Mouse (Mus musculus): ENCODE data around the gene Kcnj9. TPM values are rescaled to one million over a fixed set of nuclear protein-coding genes. Genes with fewer than 3 reads are reported as not detected.

Gene Kcnj9
- polyA plus RNA-seq, 1 experiment: 6.9 TPM

- DNase-seq (ENCODE audit: low read depth): no peak
- TF ChIP-seq CTCF (IDR thresholded peaks at IDR 0.05; ENCODE audit: borderline replicate concordance, extremely low read depth, insufficient read depth, insufficient read length) (no peak), POLR2A (IDR thresholded peaks at IDR 0.05; ENCODE audit: borderline replicate concordance, extremely low read depth, insufficient read depth, insufficient read length, poor library complexity, severe bottlenecking) (no peak)
Observed at GRCm38 (mm10) chr1:172300247-172300646, 28.9 kb downstream of the Kcnj9 start.

GRCm38 (mm10) chr1:172299528-172299927 is 29.6 kb downstream of the Kcnj9 start:
- DNase-seq (ENCODE audit: low read depth): no peak
- TF ChIP-seq CTCF (IDR thresholded peaks at IDR 0.05; ENCODE audit: borderline replicate concordance, extremely low read depth, insufficient read depth, insufficient read length) (no peak), POLR2A (IDR thresholded peaks at IDR 0.05; ENCODE audit: borderline replicate concordance, extremely low read depth, insufficient read depth, insufficient read length, poor library complexity, severe bottlenecking) (no peak)

DNA sequence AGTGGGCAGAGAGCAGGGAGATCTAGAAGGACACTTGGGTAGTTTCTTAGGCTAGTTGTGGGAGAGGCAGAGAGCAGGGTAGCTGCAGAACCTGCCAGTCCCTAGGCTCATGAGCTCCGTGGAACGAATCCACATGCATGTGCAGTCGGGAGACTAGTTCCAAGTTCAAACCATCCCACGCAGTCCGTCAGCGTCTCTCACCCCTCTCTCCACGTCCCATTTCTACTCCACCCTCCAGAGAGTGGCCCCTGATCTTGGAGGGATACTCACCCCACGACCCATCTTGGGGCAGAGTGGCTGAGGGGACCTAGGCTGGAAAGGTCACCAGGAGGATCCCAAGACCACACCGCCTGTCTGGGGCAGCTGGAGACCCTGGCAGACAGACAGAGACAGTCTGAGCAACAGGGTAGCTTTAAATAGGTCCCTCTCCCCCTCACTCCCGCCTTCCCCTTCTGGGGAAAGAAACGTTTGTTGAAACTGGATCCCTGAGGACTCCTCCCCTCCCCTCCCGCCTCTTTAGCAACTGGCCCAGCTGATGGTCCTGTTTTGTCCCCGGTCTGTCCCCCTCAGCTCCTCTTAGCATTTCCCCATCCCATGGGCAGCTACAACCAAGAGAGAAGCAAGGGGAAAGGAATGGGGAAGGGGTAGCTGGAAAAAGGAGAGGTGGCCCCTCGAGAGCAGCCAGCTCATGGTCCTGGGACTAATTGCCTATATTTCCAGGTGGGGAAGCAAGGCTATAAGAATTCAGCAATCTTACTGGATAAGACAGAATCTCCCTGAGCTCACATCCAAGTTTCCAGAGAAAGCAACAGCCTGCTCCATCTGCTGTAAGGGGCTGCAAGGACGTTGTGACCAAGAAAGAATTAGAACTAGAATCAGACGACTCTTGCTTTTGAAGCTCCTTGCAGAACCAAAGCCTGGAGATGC is 31.2 kb downstream of the Kcnj9 start, which contains the start of gene Atp1a2:
Atp1a2 (minus strand) TSS at position 454 of the 927 bp plus-strand sequence.
- DNase-seq (ENCODE audit: low read depth): peak; percentile 85
- no peak for TF ChIP-seq CTCF (IDR thresholded peaks at IDR 0.05; ENCODE audit: borderline replicate concordance, extremely low read depth, insufficient read depth, insufficient read length)
- TF ChIP-seq POLR2A (IDR thresholded peaks at IDR 0.05; ENCODE audit: borderline replicate concordance, extremely low read depth, insufficient read depth, insufficient read length, poor library complexity, severe bottlenecking): peak; percentile 37; the same call in 1 of the 2 replicates

GRCm38 (mm10) chr1:172296816-172297510 is 32.2 kb downstream of the Kcnj9 start:
- no peak for TF ChIP-seq CTCF (IDR thresholded peaks at IDR 0.05; ENCODE audit: borderline replicate concordance, extremely low read depth, insufficient read depth, insufficient read length)
- no peak for TF ChIP-seq POLR2A (IDR thresholded peaks at IDR 0.05; ENCODE audit: borderline replicate concordance, extremely low read depth, insufficient read depth, insufficient read length, poor library complexity, severe bottlenecking)
- DNase-seq (ENCODE audit: low read depth): no peak

DNA sequence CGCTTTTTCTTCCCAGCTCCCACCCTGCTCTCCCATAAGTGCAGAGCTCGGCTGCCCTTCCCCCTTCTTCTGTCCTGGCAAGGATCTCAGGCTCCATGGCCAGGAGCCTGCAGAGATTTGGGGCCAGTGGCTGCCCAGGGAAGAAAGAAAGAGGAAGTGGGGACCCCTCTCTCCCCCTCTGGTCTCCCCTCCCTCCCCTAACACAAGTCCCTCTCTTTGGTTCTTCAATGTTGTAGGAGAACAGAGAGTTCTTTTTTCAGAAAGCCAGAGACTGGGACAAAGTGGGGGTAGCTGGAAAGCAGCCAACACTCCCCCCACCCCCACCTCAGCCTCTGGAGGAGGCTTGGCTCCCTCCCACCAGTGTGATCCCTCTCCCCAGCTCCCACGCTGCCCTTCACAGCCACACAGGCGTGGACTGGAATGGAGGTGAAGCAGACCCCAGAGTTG is 33.3 kb downstream of the Kcnj9 start:
- peak; percentile 93 for DNase-seq (ENCODE audit: low read depth)
- TF ChIP-seq POLR2A (IDR thresholded peaks at IDR 0.05; ENCODE audit: borderline replicate concordance, extremely low read depth, insufficient read depth, insufficient read length, poor library complexity, severe bottlenecking): no peak
- no peak for TF ChIP-seq CTCF (IDR thresholded peaks at IDR 0.05; ENCODE audit: borderline replicate concordance, extremely low read depth, insufficient read depth, insufficient read length)

DNA sequence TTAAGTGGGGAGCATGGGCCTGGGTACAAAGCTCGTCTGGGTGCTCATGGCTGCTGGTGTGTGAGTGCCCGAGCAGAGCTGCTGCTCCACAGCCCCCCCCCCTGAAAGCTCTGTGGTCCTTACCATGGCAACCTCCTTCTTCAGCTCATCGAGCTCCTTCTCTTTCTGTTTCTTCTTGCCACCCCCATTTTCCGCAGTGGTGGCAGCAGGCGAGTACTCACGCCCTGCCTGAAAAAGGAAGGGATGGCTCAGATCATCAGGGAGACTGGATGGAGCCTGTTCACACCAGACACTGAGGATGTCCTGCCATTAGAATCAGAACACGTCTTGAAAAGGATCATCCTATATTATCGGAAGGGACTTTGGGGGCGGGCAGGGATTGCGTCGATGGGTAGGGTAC is 35.7 kb downstream of the Kcnj9 start:
- no peak for DNase-seq (ENCODE audit: low read depth)

DNA sequence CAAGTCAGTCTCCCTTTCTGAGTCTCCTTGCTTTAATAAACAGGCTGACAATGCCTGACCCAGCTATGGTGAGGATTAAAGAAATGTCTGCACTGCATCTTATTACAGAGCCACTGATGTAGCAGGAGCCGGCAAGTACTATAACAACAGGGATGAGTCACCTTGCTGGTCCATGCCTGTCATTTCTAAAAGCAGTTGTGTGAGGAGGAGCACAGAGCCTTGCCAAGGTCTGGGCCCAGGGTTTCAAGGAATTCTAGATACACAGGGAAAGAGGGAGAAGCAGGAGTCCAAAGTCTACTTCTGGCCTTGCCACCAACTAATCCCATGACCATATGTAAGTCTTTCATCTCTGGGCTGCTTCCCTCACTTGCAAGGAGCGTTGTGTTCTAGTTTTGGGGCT is 36.2 kb downstream of the Kcnj9 start:
- DNase-seq (ENCODE audit: low read depth): no peak
- TF ChIP-seq POLR2A (IDR thresholded peaks at IDR 0.05; ENCODE audit: borderline replicate concordance, extremely low read depth, insufficient read depth, insufficient read length, poor library complexity, severe bottlenecking): no peak
- TF ChIP-seq CTCF (IDR thresholded peaks at IDR 0.05; ENCODE audit: borderline replicate concordance, extremely low read depth, insufficient read depth, insufficient read length): no peak

More for the DNA sequence above, 35.7 kb downstream of the Kcnj9 start:
- TF ChIP-seq CTCF (IDR thresholded peaks at IDR 0.05; ENCODE audit: borderline replicate concordance, extremely low read depth, insufficient read depth, insufficient read length): no peak
- no peak for TF ChIP-seq POLR2A (IDR thresholded peaks at IDR 0.05; ENCODE audit: borderline replicate concordance, extremely low read depth, insufficient read depth, insufficient read length, poor library complexity, severe bottlenecking)

DNA sequence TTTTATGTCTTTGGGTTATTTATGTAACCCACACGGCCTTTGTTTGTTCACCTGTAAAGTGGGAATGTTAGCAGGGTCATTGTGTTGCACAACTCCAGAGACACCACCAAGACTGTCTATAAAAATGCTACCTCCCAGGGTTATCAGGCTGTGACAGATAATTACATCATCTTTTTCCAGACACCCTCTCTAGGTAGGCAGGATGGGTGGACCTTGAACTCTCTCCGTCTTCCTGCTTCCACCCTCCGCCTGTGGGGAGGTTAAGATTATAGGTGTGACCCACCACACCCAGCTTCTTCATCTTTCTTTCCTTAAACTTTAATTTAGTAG is 39.5 kb downstream of the Kcnj9 start:
- TF ChIP-seq CTCF (IDR thresholded peaks at IDR 0.05; ENCODE audit: borderline replicate concordance, extremely low read depth, insufficient read depth, insufficient read length) (no peak), POLR2A (IDR thresholded peaks at IDR 0.05; ENCODE audit: borderline replicate concordance, extremely low read depth, insufficient read depth, insufficient read length, poor library complexity, severe bottlenecking) (no peak)
- no peak for DNase-seq (ENCODE audit: low read depth)

DNA sequence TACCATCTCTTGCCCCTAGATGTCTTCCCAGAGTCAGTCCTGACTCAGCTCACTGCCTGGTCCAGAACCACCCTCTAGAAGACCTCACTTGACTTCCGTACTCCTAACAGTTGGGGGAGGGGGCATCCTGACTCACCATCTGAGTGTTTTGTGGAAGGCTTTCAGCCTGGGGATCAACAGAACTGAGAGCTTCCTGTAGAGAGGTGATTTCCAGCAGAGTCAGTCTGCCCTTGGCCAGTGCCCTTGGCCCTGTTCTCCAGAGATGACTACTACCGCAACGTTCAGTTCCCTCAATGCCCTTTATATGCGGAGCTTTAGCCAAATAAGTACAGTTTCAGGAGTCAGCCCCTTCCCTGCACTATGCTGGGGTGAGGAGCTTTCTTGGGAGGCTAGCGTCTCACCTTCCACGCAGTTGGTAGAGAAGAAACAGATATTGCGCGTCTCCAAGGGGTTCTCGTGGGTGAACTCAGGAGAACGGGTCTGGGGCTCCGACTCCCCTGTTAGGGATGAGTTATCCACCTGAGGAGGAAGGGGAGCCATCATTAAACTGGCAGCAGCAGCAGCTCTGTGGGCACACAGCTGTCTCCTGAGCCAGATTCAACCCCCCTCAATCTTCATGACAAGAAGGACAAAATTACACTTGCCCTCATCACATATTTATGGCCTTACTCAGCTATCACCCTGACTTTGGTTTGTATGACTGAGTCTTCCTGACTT is 40.1 kb downstream of the Kcnj9 start:
- no peak for DNase-seq (ENCODE audit: low read depth)
- TF ChIP-seq POLR2A (IDR thresholded peaks at IDR 0.05; ENCODE audit: borderline replicate concordance, extremely low read depth, insufficient read depth, insufficient read length, poor library complexity, severe bottlenecking): no peak

GRCm38 (mm10) chr1:172286740-172287139 is 42.4 kb downstream of the Kcnj9 start:
- DNase-seq (ENCODE audit: low read depth): no peak
- TF ChIP-seq CTCF (IDR thresholded peaks at IDR 0.05; ENCODE audit: borderline replicate concordance, extremely low read depth, insufficient read depth, insufficient read length) (no peak), POLR2A (IDR thresholded peaks at IDR 0.05; ENCODE audit: borderline replicate concordance, extremely low read depth, insufficient read depth, insufficient read length, poor library complexity, severe bottlenecking) (no peak)

- no peak for DNase-seq (ENCODE audit: low read depth)
- TF ChIP-seq POLR2A (IDR thresholded peaks at IDR 0.05; ENCODE audit: borderline replicate concordance, extremely low read depth, insufficient read depth, insufficient read length, poor library complexity, severe bottlenecking) (no peak), CTCF (IDR thresholded peaks at IDR 0.05; ENCODE audit: borderline replicate concordance, extremely low read depth, insufficient read depth, insufficient read length) (no peak)
Observed at GRCm38 (mm10) chr1:172284221-172284620, 44.9 kb downstream of the Kcnj9 start.
